Mouse (Mus musculus): Measurements from ENCODE around the gene Gm10718. TPM values are rescaled to one million over a fixed set of nuclear protein-coding genes. Genes with fewer than 3 reads are reported as not detected.
"Not testable (repeated sequence)": the region's sequence is repeated elsewhere in the genome, so short reads cannot be mapped to it uniquely, and the experiment has no call there.

Gm10718 gene
- total RNA-seq (2021): 1 to 10 TPM in 1 of 2 experiments, under 1 TPM in 1; 0.84 to 1.1 TPM

DNA sequence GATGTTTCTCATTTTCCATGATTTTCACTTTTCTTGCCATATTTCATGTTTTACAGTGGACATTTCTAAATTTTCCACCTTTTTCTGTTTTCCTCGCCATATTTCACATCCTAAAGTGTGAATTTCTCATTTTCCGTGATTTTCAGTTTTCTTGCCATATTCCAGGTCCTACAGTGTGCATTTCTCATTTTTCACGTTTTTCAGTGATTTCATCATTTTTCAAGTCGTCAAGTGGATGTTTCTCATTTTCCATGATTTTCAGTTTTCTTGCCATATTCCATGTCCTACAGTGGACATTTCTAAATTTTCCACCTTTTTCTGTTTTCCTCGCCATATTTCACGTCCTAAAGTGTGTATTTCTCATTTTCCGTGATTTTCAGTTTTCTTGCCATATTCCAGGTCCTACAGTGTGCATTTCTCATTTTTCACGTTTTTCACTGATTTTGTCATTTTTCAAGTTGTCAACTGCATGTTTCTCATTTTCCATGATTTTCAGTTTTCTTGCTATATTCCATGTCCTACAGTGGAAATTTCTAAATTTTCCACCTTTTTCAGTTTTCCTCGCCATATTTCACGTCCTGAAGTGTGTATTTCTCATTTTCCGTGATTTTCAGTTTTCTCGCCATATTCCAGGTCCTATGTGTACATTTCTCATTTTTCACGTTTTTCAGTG lies at the start of gene Gm10718:
TSS of gene Gm10718 (plus strand) at position 236 of the 673 bp plus-strand sequence.
- DNase-seq (ENCODE audit: low spot score in 2 of 2); intact Hi-C loops (cut with DNase I): not testable (repeated sequence)

DNA sequence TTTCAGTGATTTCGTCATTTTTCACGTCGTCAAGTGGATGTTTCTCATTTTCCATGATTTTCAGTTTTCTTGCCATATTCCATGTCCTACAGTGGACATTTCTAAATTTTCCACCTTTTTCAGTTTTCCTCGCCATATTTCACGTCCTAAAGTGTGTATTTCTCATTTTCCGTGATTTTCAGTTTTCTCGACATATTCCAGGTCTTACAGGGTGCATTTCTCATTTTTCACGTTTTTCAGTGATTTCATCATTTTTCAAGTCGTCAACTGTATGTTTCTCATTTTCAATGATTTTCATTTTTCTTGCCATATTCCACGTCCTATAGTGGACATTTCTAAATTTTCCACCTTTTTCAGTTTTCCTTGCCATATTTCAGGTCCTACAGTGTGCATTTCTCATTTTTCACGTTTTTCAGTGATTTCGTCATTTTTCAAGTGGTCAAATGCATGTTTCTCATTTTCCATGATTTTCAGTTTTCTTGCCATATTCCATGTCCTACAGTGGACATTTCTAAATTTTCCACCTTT lies 22.8 kb upstream of the Gm10718 start, which contains the start of gene Gm10722:
TSS of gene Gm10722 (plus strand) at position 478 of the 528 bp plus-strand sequence.
- intact Hi-C loops (cut with DNase I): not testable (repeated sequence)
- peak in 1 of 2 experiments; percentile 23 for DNase-seq (ENCODE audit: low spot score in 2 of 2)

DNA sequence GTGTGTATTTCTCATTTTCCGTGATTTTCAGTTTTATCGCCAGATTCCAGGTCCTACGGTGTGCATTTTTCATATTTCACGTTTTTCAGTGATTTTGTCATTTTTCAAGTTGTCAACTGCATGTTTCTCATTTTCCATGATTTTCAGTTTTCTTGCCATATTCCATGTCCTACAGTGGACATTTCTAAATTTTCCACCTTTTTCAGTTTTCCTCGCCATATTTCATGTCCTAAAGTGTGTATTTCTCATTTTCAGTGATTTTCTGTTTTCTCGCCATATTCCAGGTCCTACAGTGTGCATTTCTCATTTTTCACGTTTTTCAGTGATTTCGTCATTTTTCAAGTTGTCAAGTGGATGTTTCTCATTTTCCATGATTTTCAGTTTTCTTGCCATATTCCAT lies 22.3 kb upstream of the Gm10718 start:
- DNase-seq (ENCODE audit: low spot score in 2 of 2): peak in 1 of 2 experiments; percentile 3
- intact Hi-C loops (cut with DNase I): not testable (repeated sequence)

DNA sequence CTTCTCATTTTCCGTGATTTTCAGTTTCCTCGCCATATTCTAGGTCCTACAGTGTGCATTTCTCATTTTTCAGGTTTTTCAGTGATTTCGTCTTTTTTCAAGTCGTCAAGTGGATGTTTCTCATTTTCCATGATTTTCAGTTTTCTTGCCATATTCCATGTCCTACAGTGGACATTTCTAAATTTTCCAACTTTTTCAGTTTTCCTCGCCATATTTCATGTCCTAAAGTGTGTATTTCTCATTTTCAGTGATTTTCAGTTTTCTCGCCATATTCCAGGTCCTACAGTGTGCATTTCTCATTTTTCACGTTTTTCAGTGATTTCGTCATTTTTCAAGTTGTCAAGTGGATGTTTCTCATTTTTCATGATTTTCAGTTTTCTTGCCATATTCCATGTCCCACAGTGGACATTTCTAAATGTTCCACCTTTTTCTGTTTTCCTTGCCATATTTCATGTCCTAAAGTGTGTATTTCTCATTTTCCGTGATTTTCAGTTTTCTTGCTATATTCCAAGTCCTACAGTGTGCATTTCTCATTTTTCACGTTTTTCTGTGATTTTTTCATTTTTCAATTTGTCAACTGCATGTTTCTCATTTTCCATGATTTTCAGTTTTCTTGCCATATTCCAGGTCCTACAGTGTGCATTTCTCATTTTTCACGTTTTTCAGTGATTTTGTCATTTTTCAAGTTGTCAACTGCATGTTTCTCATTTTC lies 21.2 kb upstream of the Gm10718 start:
- peak; percentile 78 to 91 for DNase-seq (ENCODE audit: low spot score in 2 of 2)
- intact Hi-C loops (cut with DNase I): not testable (repeated sequence)

DNA sequence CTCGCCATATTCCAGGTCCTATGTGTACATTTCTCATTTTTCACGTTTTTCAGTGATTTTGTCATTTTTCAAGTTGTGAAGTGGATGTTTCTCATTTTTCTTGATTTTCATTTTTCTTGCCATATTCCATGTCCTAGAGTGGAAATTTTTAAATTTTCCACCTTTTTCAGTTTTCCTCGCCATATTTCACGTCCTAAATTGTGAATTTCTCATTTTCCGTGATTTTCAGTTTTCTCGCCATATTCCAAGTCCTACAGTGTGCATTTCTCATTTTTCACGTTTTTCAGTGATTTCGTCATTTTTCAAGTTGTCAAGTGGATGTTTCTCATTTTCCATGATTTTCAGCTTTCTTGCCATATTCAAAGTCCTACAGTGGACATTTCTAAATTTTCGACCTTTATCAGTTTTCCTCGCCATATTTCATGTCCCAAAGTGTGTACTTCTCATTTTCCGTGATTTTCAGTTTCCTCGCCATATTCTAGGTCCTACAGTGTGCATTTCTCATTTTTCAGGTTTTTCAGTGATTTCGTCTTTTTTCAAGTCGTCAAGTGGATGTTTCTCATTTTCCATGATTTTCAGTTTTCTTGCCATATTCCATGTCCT lies 20.5 kb upstream of the Gm10718 start, which contains the start of gene Gm11168:
TSS of gene Gm11168 (plus strand) at position 553 of the 603 bp plus-strand sequence.
- intact Hi-C loops (cut with DNase I); DNase-seq (ENCODE audit: low spot score in 2 of 2): not testable (repeated sequence)

DNA sequence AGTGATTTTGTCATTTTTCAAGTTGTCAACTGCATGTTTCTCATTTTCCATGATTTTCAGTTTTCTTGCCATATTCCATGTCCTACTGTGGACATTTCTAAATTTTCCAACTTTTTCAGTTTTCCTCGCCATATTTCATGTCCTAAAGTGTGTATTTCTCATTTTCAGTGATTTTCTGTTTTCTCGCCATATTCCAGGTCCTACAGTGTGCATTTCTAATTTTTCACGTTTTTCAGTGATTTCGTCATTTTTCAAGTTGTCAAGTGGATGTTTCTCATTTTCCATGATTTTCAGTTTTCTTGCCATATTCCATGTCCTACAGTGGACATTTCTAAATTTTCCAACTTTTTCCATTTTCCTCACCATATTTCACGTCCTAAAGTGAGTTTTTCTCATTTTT lies 17.2 kb upstream of the Gm10718 start:
- DNase-seq (ENCODE audit: low spot score in 2 of 2); intact Hi-C loops (cut with DNase I): not testable (repeated sequence)

DNA sequence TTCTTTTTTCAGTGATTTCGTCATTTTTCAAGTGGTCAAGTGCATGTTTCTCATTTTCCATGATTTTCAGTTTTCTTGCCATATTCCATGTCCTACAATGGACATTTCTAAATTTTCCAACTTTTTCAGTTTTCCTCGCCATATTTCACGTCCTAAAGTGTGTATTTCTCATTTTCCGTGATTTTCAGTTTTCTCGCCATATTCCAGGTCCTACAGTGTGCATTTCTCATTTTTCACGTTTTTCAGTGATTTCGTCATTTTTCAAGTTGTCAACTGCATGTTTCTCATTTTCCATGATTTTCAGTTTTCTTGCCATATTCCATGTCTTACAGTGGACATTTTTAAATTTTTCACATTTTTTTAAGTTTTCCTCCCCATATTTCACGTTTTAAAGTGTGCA lies 16.7 kb upstream of the Gm10718 start:
- intact Hi-C loops (cut with DNase I): not testable (repeated sequence)
- peak; percentile 69 to 94 for DNase-seq (ENCODE audit: low spot score in 2 of 2)

DNA sequence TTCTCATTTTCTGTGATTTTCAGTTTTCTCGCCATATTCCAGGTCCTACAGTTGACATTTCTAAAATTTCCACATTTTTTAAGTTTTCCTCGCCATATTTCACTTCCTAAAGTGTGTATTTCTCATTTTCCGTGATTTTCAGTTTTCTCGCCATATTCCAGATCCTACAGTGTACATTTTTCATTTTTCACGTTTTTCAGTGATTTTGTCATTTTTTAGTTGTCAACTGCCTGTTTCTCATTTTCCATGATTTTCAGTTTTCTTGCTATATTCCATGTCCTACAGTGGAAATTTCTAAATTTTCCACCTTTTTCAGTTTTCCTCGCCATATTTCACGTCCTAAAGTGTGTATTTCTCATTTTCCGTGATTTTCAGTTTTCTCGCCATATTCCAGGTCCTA lies 16.1 kb upstream of the Gm10718 start:
- intact Hi-C loops (cut with DNase I); DNase-seq (ENCODE audit: low spot score in 2 of 2): not testable (repeated sequence)

DNA sequence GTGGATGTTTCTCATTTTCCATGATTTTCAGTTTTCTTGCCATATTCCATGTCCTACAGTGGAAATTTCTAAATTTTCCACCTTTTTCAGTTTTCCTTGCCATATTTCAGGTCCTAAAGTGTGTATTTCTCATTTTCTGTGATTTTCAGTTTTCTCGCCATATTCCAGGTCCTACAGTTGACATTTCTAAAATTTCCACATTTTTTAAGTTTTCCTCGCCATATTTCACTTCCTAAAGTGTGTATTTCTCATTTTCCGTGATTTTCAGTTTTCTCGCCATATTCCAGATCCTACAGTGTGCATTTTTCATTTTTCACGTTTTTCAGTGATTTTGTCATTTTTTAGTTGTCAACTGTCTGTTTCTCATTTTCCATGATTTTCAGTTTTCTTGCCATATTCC lies 14.0 kb upstream of the Gm10718 start:
- DNase-seq (ENCODE audit: low spot score in 2 of 2); intact Hi-C loops (cut with DNase I): not testable (repeated sequence)

DNA sequence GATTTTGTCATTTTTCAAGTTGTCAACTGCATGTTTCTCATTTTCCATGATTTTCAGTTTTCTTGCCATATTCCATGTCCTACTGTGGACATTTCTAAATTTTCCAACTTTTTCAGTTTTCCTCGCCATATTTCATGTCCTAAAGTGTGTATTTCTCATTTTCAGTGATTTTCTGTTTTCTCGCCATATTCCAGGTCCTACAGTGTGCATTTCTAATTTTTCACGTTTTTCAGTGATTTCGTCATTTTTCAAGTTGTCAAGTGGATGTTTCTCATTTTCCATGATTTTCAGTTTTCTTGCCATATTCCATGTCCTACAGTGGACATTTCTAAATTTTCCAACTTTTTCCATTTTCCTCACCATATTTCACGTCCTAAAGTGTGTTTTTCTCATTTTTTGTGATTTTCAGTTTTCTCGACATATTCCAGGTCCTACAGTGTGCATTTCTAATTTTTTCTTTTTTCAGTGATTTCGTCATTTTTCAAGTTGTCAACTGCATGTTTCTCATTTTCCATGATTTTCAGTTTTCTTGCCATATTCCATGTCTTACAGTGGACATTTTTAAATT lies 11.2 kb upstream of the Gm10718 start:
- DNase-seq (ENCODE audit: low spot score in 2 of 2); intact Hi-C loops (cut with DNase I): not testable (repeated sequence)

DNA sequence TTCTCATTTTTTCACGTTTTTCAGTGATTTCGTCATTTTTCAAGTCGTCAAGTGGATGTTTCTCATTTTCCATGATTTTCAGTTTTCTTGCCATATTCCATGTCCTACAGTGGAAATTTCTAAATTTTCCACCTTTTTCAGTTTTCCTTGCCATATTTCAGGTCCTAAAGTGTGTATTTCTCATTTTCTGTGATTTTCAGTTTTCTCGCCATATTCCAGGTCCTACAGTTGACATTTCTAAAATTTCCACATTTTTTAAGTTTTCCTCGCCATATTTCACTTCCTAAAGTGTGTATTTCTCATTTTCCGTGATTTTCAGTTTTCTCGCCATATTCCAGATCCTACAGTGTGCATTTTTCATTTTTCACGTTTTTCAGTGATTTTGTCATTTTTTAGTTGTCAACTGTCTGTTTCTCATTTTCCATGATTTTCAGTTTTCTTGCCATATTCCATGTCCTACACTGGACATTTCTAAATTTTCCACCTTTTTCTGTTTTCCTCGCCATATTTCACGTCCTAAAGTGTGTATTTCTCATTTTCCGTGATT lies 10.5 kb upstream of the Gm10718 start, which contains the start of gene Gm10721:
TSS of gene Gm10721 (plus strand) at position 408 of the 547 bp plus-strand sequence.
- DNase-seq (ENCODE audit: low spot score in 2 of 2); intact Hi-C loops (cut with DNase I): not testable (repeated sequence)

DNA sequence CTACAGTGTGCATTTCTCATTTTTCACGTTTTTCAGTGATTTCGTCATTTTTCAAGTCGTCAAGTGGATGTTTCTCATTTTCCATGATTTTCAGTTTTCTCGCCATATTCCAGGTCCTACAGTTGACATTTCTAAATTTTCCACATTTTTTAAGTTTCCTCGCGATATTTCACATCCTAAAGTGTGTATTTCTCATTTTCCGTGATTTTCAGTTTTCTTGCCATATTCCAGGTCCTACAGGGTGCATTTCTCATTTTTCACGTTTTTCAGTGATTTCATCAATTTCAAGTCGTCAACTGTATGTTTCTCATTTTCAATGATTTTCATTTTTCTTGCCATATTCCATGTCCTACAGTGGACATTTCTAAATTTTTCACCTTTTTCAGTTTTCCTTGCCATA lies 8.0 kb upstream of the Gm10718 start, which contains the start of gene Gm10720:
TSS of gene Gm10720 (plus strand) at position 301 of the 400 bp plus-strand sequence.
- DNase-seq (ENCODE audit: low spot score in 2 of 2); intact Hi-C loops (cut with DNase I): not testable (repeated sequence)

DNA sequence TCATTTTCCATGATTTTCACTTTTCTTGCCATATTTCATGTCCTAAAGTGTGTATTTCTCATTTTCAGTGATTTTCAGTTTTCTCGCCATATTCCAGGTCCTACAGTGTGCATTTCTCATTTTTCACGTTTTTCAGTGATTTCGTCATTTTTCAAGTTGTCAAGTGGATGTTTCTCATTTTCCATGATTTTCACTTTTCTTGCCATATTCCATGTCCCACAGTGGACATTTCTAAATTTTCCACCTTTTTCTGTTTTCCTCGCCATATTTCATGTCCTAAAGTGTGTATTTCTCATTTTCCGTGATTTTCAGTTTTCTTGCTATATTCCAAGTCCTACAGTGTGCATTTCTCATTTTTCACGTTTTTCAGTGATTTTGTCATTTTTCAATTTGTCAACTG lies 7.5 kb upstream of the Gm10718 start:
- intact Hi-C loops (cut with DNase I); DNase-seq (ENCODE audit: low spot score in 2 of 2): not testable (repeated sequence)

DNA sequence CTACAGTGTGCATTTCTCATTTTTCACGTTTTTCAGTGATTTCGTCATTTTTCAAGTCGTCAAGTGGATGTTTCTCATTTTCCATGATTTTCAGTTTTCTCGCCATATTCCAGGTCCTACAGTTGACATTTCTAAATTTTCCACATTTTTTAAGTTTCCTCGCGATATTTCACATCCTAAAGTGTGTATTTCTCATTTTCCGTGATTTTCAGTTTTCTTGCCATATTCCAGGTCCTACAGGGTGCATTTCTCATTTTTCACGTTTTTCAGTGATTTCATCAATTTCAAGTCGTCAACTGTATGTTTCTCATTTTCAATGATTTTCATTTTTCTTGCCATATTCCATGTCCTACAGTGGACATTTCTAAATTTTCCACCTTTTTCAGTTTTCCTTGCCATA lies 6.2 kb upstream of the Gm10718 start, which contains the start of gene Gm10719:
TSS of gene Gm10719 (plus strand) at position 301 of the 400 bp plus-strand sequence.
- DNase-seq (ENCODE audit: low spot score in 2 of 2); intact Hi-C loops (cut with DNase I): not testable (repeated sequence)

DNA sequence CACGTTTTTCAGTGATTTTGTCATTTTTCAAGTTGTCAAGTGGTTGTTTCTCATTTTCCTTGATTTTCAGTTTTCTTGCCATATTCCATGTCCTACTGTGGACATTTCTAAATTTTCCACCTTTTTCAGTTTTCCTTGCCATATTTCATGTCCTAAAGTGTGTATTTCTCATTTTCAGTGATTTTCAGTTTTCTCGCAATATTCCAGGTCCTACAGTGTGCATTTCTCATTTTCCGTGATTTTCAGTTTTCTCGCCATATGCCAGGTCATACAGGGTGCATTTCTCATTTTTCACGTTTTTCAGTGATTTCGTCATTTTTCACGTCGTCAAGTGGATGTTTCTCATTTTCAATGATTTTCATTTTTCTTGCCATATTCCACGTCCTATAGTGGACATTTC lies 4.4 kb upstream of the Gm10718 start:
- intact Hi-C loops (cut with DNase I); DNase-seq (ENCODE audit: low spot score in 2 of 2): not testable (repeated sequence)

DNA sequence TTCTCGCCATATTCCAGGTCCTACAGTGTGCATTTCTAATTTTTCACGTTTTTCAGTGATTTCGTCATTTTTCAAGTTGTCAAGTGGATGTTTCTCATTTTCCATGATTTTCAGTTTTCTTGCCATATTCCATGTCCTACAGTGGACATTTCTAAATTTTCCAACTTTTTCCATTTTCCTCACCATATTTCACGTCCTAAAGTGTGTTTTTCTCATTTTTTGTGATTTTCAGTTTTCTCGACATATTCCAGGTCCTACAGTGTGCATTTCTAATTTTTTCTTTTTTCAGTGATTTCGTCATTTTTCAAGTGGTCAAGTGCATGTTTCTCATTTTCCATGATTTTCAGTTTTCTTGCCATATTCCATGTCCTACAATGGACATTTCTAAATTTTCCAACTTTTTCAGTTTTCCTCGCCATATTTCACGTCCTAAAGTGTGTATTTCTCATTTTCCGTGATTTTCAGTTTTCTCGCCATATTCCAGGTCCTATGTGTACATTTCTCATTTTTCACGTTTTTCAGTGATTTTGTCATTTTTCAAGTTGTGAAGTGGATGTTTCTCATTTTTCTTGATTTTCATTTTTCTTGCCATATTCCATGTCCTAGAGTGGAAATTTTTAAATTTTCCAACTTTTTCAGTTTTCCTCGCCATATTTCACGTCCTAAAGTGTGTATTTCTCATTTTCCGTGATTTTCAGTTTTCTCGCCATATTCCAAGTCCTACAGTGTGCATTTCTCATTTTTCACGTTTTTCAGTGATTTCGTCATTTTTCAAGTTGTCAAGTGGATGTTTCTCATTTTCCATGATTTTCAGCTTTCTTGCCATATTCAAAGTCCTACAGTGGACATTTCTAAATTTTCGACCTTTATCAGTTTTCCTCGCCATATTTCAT lies 3.3 kb upstream of the Gm10718 start:
- intact Hi-C loops (cut with DNase I): not testable (repeated sequence)
- DNase-seq (ENCODE audit: low spot score in 2 of 2): peak in 1 of 2 experiments; percentile 10

DNA sequence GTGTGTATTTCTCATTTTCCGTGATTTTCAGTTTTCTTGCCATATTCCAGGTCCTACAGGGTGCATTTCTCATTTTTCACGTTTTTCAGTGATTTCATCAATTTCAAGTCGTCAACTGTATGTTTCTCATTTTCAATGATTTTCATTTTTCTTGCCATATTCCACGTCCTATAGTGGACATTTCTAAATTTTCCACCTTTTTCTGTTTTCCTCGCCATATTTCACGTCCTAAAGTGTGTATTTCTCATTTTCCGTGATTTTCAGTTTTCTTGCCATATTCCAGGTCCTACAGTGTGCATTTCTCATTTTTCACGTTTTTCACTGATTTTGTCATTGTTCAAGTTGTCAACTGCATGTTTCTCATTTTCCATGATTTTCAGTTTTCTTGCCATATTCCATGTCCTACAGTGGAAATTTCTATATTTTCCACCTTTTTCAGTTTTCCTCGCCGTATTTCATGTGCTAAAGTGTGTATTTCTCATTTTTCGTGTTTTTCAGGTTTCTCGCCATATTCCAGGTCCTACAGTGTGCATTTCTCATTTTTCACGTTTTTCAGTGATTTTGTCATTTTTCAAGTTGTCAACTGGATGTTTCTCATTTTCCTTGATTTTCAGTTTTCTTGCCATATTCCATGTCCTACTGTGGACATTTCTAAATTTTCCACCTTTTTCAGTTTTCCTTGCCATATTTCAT lies 885 bp upstream of the Gm10718 start:
- intact Hi-C loops (cut with DNase I): not testable (repeated sequence)

More for the DNA sequence above, 885 bp upstream of the Gm10718 start:
- peak in 1 of 2 experiments; percentile 44 for DNase-seq (ENCODE audit: low spot score in 2 of 2)
